Mouse (Mus musculus) neural tube, embryonic 15.5 days (tissue): Measurements from ENCODE around the gene Atpaf2. TPM values are rescaled to one million over a fixed set of nuclear protein-coding genes. Genes with fewer than 3 reads are reported as not detected.

Experiments used
- ATAC-seq: fragments of 200-750 bp; cut with Nextera tagmentation; 2 replicates; pipeline ENCODE4 v1.8.0; 2017; ENCODE audit warnings: mild to moderate bottlenecking, moderate TSS enrichment, moderate library complexity; ENCODE audit not compliant: low FRiP score
- H3K27ac ChIP-seq: fragments of 300-500 bp; sonication (generic); replicated peaks from 2 replicates; pipeline ENCODE4 v1.5.1; 2015; ENCODE audit warnings: mild to moderate bottlenecking, inconsistent platforms
- H3K27me3 ChIP-seq: fragments of 300-500 bp; sonication (generic); replicated peaks from 2 replicates; pipeline ENCODE4 v1.6.1; 2015; ENCODE audit warnings: inconsistent platforms
- H3K36me3 ChIP-seq: fragments of 300-500 bp; sonication (generic); 2 replicates; pipeline ENCODE4 v1.6.1; 2015; ENCODE audit warnings: inconsistent platforms
- H3K4me1 ChIP-seq: fragments of 300-500 bp; sonication (generic); 2 replicates; pipeline ENCODE4 v1.6.1; 2015; ENCODE audit warnings: inconsistent platforms
- H3K4me2 ChIP-seq: fragments of 300-500 bp; sonication (generic); 2 replicates; pipeline ENCODE4 v1.6.1; 2015; ENCODE audit warnings: inconsistent platforms, mild to moderate bottlenecking, moderate library complexity
- H3K4me3 ChIP-seq: fragments of 300-500 bp; sonication (generic); replicated peaks from 2 replicates; pipeline ENCODE4 v1.5.1; 2015; ENCODE audit warnings: mild to moderate bottlenecking, inconsistent platforms
- H3K9ac ChIP-seq: fragments of 300-500 bp; sonication (generic); replicated peaks from 2 replicates; pipeline ENCODE4 v1.6.1; 2015; ENCODE audit warnings: mild to moderate bottlenecking, inconsistent platforms
- H3K9me3 ChIP-seq: fragments of 300-500 bp; sonication (generic); replicated peaks from 2 replicates; pipeline ENCODE4 v1.6.1; 2016; ENCODE audit warnings: inconsistent platforms
- WGBS: fragments of 180-500 bp; shearing (Covaris S2); methylation state at CpG from one replicate; pipeline ENCODE4 v1.1.7; 2015; ENCODE audit warnings: mixed read lengths; 5-methylcytosine and 5-hydroxymethylcytosine counted together
- polyA plus RNA-seq: library from polyadenylated mRNA; unstranded; fragments of >200 nt; fragmentation: Nextera tagmentation; extraction: Ambion mirVana; gene quantifications from 2 replicates; pipeline ENCODE4 v1.2.1, GENCODE M21; 2015

The Atpaf2 gene
- polyA plus RNA-seq, 1 experiment from 2014 or later: 45.7 TPM

GRCm38 (mm10) chr11:60391346-60391745 is 26.9 kb downstream of the Atpaf2 start:
- no peak overlapping the region for H3K4me3 ChIP-seq
- 92% methylated on average over 6 of the region's 6 CpGs for WGBS

GRCm38 (mm10) chr11:60387944-60388343 is 30.3 kb downstream of the Atpaf2 start:
- no peak overlapping the region for H3K9ac ChIP-seq
- H3K36me3 ChIP-seq: no peaks in the 10 kb centered on the region
- H3K27me3 ChIP-seq: no peaks in the 10 kb centered on the region
- H3K4me3 ChIP-seq: no peak overlapping the region
- H3K4me1 ChIP-seq: peaks cover 22% of the 10 kb centered on the region
- no peak overlapping the region for H3K4me2 ChIP-seq
- WGBS: 91% methylated on average over 2 of the region's 2 CpGs
- no peak overlapping the region for H3K27ac ChIP-seq
- no peak for ATAC-seq
- H3K9me3 ChIP-seq: no peaks in the 10 kb centered on the region

More at GRCm38 (mm10) chr11:60391346-60391745, 26.9 kb downstream of the Atpaf2 start:
- Histone ChIP-seq H3K36me3 (no peaks in the 10 kb centered on the region), H3K4me1 (no peaks in the 10 kb centered on the region), H3K9ac (no peak overlapping the region), H3K9me3 (no peaks in the 10 kb centered on the region), H3K4me2 (no peak overlapping the region), H3K27ac (no peak overlapping the region), H3K27me3 (no peaks in the 10 kb centered on the region)
- no peak for ATAC-seq

- ATAC-seq: no peak
- H3K4me3 ChIP-seq: no peak overlapping the region
- H3K4me1 ChIP-seq: peaks cover 22% of the 10 kb centered on the region
- no peak overlapping the region for H3K9ac ChIP-seq
- no peaks in the 10 kb centered on the region for H3K9me3 ChIP-seq
- no peaks in the 10 kb centered on the region for H3K36me3 ChIP-seq
- no peaks in the 10 kb centered on the region for H3K27me3 ChIP-seq
- H3K4me2 ChIP-seq: no peak overlapping the region
- H3K27ac ChIP-seq: peak overlapping the region; percentile 83
- 59% methylated on average over 5 of the region's 5 CpGs for WGBS
Measured at GRCm38 (mm10) chr11:60385946-60386345, 32.3 kb downstream of the Atpaf2 start.

GRCm38 (mm10) chr11:60384762-60385421 is 33.4 kb downstream of the Atpaf2 start:
- Histone ChIP-seq H3K9me3 (no peaks in the 10 kb centered on the region), H3K4me1 (peaks cover 22% of the 10 kb centered on the region), H3K36me3 (no peaks in the 10 kb centered on the region), H3K27me3 (no peaks in the 10 kb centered on the region), H3K9ac (peak overlapping the region; percentile 35; the same call in 1 of the 2 replicates), H3K4me2 (peak overlapping the region; percentile 48), H3K4me3 (0 out of 2 replicates have a peak overlapping the region, but pooled peaks have one; percentile 0), H3K27ac (peak overlapping the region; percentile 83)
- peak; percentile 88 for ATAC-seq
- WGBS: 2% methylated on average over 16 of the region's 16 CpGs

GRCm38 (mm10) chr11:60383518-60383917 is 34.7 kb downstream of the Atpaf2 start:
- H3K4me1 ChIP-seq: peaks cover 22% of the 10 kb centered on the region
- no peaks in the 10 kb centered on the region for H3K9me3 ChIP-seq
- H3K9ac ChIP-seq: no peak overlapping the region
- H3K27ac ChIP-seq: no peak overlapping the region
- H3K4me3 ChIP-seq: no peak overlapping the region
- no peak for ATAC-seq
- H3K4me2 ChIP-seq: no peak overlapping the region
- H3K36me3 ChIP-seq: no peaks in the 10 kb centered on the region
- H3K27me3 ChIP-seq: no peaks in the 10 kb centered on the region
- WGBS: 90% methylated on average over 6 of the region's 6 CpGs

GRCm38 (mm10) chr11:60374481-60374880 is 43.8 kb downstream of the Atpaf2 start:
- WGBS: 85% methylated on average over 6 of the region's 6 CpGs
- H3K9ac ChIP-seq: no peak overlapping the region
- H3K36me3 ChIP-seq: no peaks in the 10 kb centered on the region
- no peaks in the 10 kb centered on the region for H3K9me3 ChIP-seq
- no peak for ATAC-seq
- no peaks in the 10 kb centered on the region for H3K4me1 ChIP-seq
- no peak overlapping the region for H3K4me2 ChIP-seq
- no peak overlapping the region for H3K4me3 ChIP-seq
- H3K27ac ChIP-seq: no peak overlapping the region
- H3K27me3 ChIP-seq: no peaks in the 10 kb centered on the region

- 87% methylated on average over 13 of the region's 13 CpGs for WGBS
- no peak overlapping the region for H3K4me3 ChIP-seq
- H3K27me3 ChIP-seq: no peaks in the 10 kb centered on the region
- H3K36me3 ChIP-seq: no peaks in the 10 kb centered on the region
- no peak overlapping the region for H3K27ac ChIP-seq
- ATAC-seq: no peak
- no peaks in the 10 kb centered on the region for H3K9me3 ChIP-seq
- H3K4me1 ChIP-seq: 0 out of 2 replicates have a peak, but pooled peaks cover 7% of the 10 kb centered on the region
- no peak overlapping the region for H3K9ac ChIP-seq
- H3K4me2 ChIP-seq: no peak overlapping the region
Measured at GRCm38 (mm10) chr11:60370431-60370830, 47.8 kb downstream of the Atpaf2 start.

GRCm38 (mm10) chr11:60369448-60369847 is 48.8 kb downstream of the Atpaf2 start:
- no peaks in the 10 kb centered on the region for H3K27me3 ChIP-seq

GRCm38 (mm10) chr11:60368909-60369308 is 49.3 kb downstream of the Atpaf2 start:
- WGBS: 78% methylated on average over 4 of the region's 4 CpGs
- no peak for ATAC-seq

More at GRCm38 (mm10) chr11:60369448-60369847, 48.8 kb downstream of the Atpaf2 start:
- Histone ChIP-seq H3K4me1 (0 out of 2 replicates have a peak, but pooled peaks cover 7% of the 10 kb centered on the region), H3K4me2 (no peak overlapping the region), H3K27ac (no peak overlapping the region), H3K36me3 (no peaks in the 10 kb centered on the region), H3K4me3 (no peak overlapping the region), H3K9ac (no peak overlapping the region), H3K9me3 (no peaks in the 10 kb centered on the region)
- WGBS: 27% methylated on average over 4 of the region's 4 CpGs
- no peak for ATAC-seq

GRCm38 (mm10) chr11:60367256-60367655 is 51.0 kb downstream of the Atpaf2 start:
- H3K4me1 ChIP-seq: 0 out of 2 replicates have a peak, but pooled peaks cover 7% of the 10 kb centered on the region
- no peak overlapping the region for H3K27ac ChIP-seq
- no peak overlapping the region for H3K4me3 ChIP-seq
- no peaks in the 10 kb centered on the region for H3K9me3 ChIP-seq
- no peaks in the 10 kb centered on the region for H3K36me3 ChIP-seq
- H3K27me3 ChIP-seq: no peaks in the 10 kb centered on the region
- WGBS: 88% methylated on average over 3 of the region's 3 CpGs
- no peak overlapping the region for H3K9ac ChIP-seq
- no peak for ATAC-seq
- no peak overlapping the region for H3K4me2 ChIP-seq

More at GRCm38 (mm10) chr11:60368909-60369308, 49.3 kb downstream of the Atpaf2 start:
- Histone ChIP-seq H3K36me3 (no peaks in the 10 kb centered on the region), H3K9me3 (no peaks in the 10 kb centered on the region), H3K9ac (no peak overlapping the region), H3K4me2 (no peak overlapping the region), H3K27me3 (no peaks in the 10 kb centered on the region), H3K27ac (no peak overlapping the region), H3K4me1 (0 out of 2 replicates have a peak, but pooled peaks cover 7% of the 10 kb centered on the region), H3K4me3 (no peak overlapping the region)

- ATAC-seq: no peak
- H3K36me3 ChIP-seq: no peaks in the 10 kb centered on the region
- H3K9ac ChIP-seq: no peak overlapping the region
- H3K4me3 ChIP-seq: no peak overlapping the region
- no peak overlapping the region for H3K27ac ChIP-seq
- H3K9me3 ChIP-seq: no peaks in the 10 kb centered on the region
- H3K4me1 ChIP-seq: 0 out of 2 replicates have a peak, but pooled peaks cover 7% of the 10 kb centered on the region
- WGBS: 51% methylated on average over 16 of the region's 16 CpGs
- no peaks in the 10 kb centered on the region for H3K27me3 ChIP-seq
- no peak overlapping the region for H3K4me2 ChIP-seq
Measured at GRCm38 (mm10) chr11:60366239-60367019, 51.8 kb downstream of the Atpaf2 start.
